Mouse (Mus musculus) gastrocnemius, adult 8-10 months (tissue): ENCODE data around the gene Psme2. TPM values are rescaled to one million over a fixed set of nuclear protein-coding genes. Genes with fewer than 3 reads are reported as not detected.

ENCODE experiments used
- DNase-seq, 2 experiments: peaks; one replicate each; pipeline ENCODE4 v3.0.0; 2022; ENCODE audit warnings: low spot score in 2 of 2
- total RNA-seq, 4 experiments: library from RNA; stranded (reverse); gene quantifications; 2 replicates each; pipeline ENCODE4 v1.2.4; 2022

The Psme2 gene
- 10 to 100 TPM; 50.9 to 72.8 (median 62.7) TPM for total RNA-seq

GRCm38 (mm10) chr14:55590748-55591330, at the start of gene Psme2:
Gene Psme2 (minus strand): TSS chr14:55591113.
- peak; percentile 89 to 94 for DNase-seq

- no peak for DNase-seq
These were observed 46.9 kb upstream of the Psme2 start, which contains the start of gene Gm49378 for GRCm38 (mm10) chr14:55637795-55638194. Gene Gm49378 (minus strand): TSS chr14:55637895.

- DNase-seq: peak; percentile 65 to 69
These were observed 44.7 kb upstream of the Psme2 start, which contains the start of gene Ipo4 for GRCm38 (mm10) chr14:55635523-55636007. Gene Ipo4 (minus strand): TSS chr14:55635957.

- DNase-seq: peak in 1 of 2 experiments; percentile 20
These were observed 44.1 kb upstream of the Psme2 start for GRCm38 (mm10) chr14:55634874-55635522.

GRCm38 (mm10) chr14:55629312-55629711, 38.4 kb upstream of the Psme2 start:
- peak; percentile 26 to 43 for DNase-seq

GRCm38 (mm10) chr14:55628077-55628827, 37.3 kb upstream of the Psme2 start:
- DNase-seq: no peak

- DNase-seq: no peak
These were observed 27.7 kb upstream of the Psme2 start for GRCm38 (mm10) chr14:55618486-55619195.

GRCm38 (mm10) chr14:55617822-55618221, 26.9 kb upstream of the Psme2 start, which contains the start of gene Rec8:
Gene Rec8 (plus strand): TSS chr14:55618037.
- DNase-seq: no peak

GRCm38 (mm10) chr14:55616844-55617243, 25.9 kb upstream of the Psme2 start:
- no peak for DNase-seq

GRCm38 (mm10) chr14:55615876-55616275, 25.0 kb upstream of the Psme2 start:
- no peak for DNase-seq

- no peak for DNase-seq
These were observed 23.8 kb upstream of the Psme2 start for GRCm38 (mm10) chr14:55614565-55615178.

- DNase-seq: no peak
These were observed 22.4 kb upstream of the Psme2 start for GRCm38 (mm10) chr14:55613346-55613745.

- DNase-seq: no peak
These were observed 17.4 kb upstream of the Psme2 start for GRCm38 (mm10) chr14:55608339-55608738.

- DNase-seq: no peak
These were observed 15.0 kb upstream of the Psme2 start for GRCm38 (mm10) chr14:55605743-55606459.

GRCm38 (mm10) chr14:55604823-55605222, 13.9 kb upstream of the Psme2 start:
- no peak for DNase-seq

GRCm38 (mm10) chr14:55603633-55604576, 13.0 kb upstream of the Psme2 start:
- DNase-seq: peak; percentile 86 to 89

- DNase-seq: no peak
These were observed 12.3 kb upstream of the Psme2 start, which contains the start of gene Irf9 for GRCm38 (mm10) chr14:55603271-55603632. Gene Irf9 (plus strand): TSS chr14:55603571.

- DNase-seq: no peak
These were observed 7.8 kb upstream of the Psme2 start for GRCm38 (mm10) chr14:55598521-55599390.
